Mouse (Mus musculus): ENCODE data around the gene Snx30. TPM values are rescaled to one million over a fixed set of nuclear protein-coding genes. Genes with fewer than 3 reads are reported as not detected.
A peak's percentile ranks its signal among the peaks of the same experiment; 100 is the strongest.
"Not testable (repeated sequence)": the region's sequence is repeated elsewhere in the genome, so short reads cannot be mapped to it uniquely, and the experiment has no call there.

The Snx30 gene
- polyA plus RNA-seq, 1 experiment: 12.1 TPM

DNA sequence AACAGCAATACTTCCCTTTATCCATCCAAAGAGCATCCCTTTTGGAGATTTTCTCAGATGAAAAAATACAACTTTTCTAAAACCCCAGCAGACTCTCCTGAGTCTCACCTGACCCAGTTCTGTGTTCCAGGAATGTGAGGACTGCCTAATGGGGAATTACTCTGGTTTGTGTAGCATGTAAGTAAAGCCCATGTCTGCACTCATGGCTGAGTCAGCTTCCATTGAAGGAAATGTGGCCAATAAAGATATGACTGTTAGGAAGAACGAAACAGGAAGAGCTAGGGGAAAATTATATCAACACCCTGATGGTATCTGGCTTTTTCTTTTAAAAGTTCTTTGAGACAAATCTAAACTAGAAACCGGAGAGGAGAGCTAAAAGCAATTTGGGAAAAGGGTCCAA lies 37.9 kb upstream of the Snx30 start:
- Histone ChIP-seq H3K36me3 (replicated peaks; ENCODE audit: low read length) (peaks cover 45% of the 10 kb centered on the region), H3K4me3 (replicated peaks) (peak overlapping the region; percentile 75), H3K27me3 (replicated peaks) (no peaks in the 10 kb centered on the region), H3K9me3 (no peaks in the 10 kb centered on the region), H3K4me1 (peaks cover 79% of the 10 kb centered on the region)
- TF ChIP-seq GATA1 (IDR thresholded peaks at IDR 0.05; ENCODE audit: borderline replicate concordance, low read length) (no peak), FLI1 (IDR thresholded peaks at IDR 0.05; ENCODE audit: low read length) (no peak)

DNA sequence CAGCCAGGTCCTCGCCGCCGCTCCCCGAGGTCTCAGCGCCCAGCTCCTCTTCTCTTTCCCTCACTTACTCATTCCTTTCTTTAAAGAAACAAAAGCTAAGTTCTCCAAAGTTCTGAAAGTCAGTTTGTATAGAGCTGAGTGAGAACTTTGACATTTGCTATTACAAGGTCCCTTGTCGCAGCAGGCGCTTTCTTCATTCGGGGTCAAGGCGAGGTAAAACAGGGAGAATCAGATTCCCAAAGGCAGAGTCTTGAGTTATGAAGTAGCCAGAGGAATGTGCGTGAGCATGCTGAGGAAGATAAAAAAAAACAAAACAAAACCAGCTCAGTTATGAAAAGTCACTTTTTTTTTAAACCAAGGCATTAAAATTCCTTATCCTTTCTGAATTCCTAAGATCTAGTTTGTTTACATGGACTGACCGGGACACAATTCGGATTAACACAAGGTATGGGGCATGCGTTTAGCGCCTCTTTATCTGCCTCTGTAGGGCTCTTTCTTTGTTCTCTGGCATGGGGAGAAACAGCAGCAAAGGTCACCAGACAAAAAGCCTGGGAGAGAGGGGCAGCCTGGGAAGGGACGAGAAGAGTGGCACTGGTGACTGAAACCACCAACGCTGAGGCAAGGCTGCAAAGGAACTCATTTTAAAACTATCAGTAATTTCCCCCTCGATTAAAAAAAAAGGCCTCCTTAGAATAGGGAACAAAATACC lies 33.3 kb upstream of the Snx30 start:
- Histone ChIP-seq H3K4me3 (replicated peaks) (no peak overlapping the region), H3K36me3 (replicated peaks; ENCODE audit: low read length) (peaks cover 78% of the 10 kb centered on the region), H3K4me1 (peaks cover 46% of the 10 kb centered on the region), H3K27me3 (replicated peaks) (no peaks in the 10 kb centered on the region), H3K9me3 (no peaks in the 10 kb centered on the region)
- no peak for TF ChIP-seq FLI1 (IDR thresholded peaks at IDR 0.05; ENCODE audit: low read length)

DNA sequence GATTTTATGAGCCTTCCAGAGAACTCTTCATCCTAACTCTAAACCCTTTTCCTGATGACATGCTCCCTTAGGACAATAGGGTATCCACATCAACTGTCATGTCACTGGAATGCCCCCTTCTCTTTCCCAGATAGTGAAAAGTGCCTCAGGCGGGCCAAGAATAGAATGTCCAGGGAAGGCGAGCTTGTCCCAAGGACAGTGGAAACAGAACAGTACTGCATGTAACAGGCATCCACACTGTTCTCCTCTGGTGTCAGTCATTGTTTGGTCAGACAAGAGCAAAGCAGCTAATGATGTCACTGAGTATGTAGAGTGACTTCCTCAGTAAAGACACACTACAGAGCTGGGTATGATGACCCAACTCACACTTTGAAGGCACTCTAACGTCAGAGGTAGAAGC lies 27.8 kb upstream of the Snx30 start:
- Histone ChIP-seq H3K9me3 (no peaks in the 10 kb centered on the region), H3K36me3 (replicated peaks; ENCODE audit: low read length) (peaks cover 54% of the 10 kb centered on the region), H3K27me3 (replicated peaks) (no peaks in the 10 kb centered on the region), H3K4me1 (peaks cover 46% of the 10 kb centered on the region), H3K4me3 (replicated peaks) (no peak overlapping the region)
- no peak for TF ChIP-seq FLI1 (IDR thresholded peaks at IDR 0.05; ENCODE audit: low read length)
- TF ChIP-seq GATA1 (IDR thresholded peaks at IDR 0.05; ENCODE audit: borderline replicate concordance, low read length): no peak

DNA sequence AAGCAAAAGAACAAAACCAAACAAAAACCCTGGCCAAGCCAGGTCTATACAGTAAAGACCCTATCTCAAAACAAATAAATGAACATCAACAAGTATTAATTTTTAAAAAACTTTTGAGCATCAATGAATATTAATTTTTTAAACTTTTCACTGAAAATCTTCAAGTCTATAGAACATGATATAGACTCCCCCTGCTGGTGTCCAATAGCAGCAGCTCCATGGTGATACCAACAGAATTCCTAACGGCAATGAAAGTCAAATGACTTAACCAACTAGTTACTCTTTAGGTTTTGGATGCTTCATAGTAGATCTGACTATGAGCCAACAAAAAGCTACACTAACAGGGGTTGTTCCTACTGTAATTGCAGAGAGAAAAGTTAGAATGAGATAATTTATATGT lies 25.1 kb upstream of the Snx30 start:
- H3K4me1 ChIP-seq: peaks cover 56% of the 10 kb centered on the region
- no peaks in the 10 kb centered on the region for H3K9me3 ChIP-seq
- H3K36me3 ChIP-seq (replicated peaks; ENCODE audit: low read length): peaks cover 28% of the 10 kb centered on the region
- H3K4me3 ChIP-seq (replicated peaks): no peak overlapping the region
- no peaks in the 10 kb centered on the region for H3K27me3 ChIP-seq (replicated peaks)
- TF ChIP-seq FLI1 (IDR thresholded peaks at IDR 0.05; ENCODE audit: low read length) (no peak), GATA1 (IDR thresholded peaks at IDR 0.05; ENCODE audit: borderline replicate concordance, low read length) (no peak)

DNA sequence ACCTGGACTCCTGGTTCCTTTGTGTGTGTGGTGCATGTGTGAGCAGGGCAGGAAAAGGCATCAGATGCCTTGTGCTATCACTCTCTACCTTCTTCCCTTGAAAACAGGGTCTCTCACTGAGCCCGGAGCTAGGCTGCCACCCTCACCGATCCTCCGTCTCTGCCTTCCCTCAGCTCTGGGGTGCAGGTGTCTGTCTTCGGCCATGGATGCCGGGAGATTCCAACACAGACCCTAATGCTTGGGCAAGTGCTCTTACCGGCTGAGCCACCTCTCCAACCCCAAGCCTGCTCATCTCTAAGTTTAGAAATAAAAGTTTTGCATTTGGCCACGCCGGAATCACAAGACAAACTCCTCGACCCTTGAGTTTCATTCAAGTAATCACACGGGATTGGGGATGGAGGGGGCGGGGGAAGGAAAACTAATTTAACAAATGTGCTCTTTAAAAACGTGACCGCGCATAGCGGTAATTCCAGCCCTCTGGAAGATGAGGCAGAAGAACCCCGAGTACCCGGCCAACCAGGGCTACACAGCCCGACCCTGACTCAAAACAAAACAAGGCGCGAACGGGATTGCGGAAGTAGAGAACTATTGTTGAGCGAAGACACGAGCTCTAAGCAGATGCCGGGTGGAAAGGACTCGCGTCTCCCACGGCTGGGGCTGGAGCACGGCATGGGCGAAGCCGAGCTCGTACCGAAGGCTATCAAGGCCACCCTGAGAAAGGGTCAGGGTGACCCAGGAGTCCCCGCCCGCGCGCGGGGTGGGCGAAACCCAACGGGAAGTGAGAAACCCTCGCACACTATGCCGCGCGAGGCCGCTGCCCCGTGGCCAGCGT lies 22.6 kb upstream of the Snx30 start:
- H3K4me1 ChIP-seq: peaks cover 58% of the 10 kb centered on the region
- H3K36me3 ChIP-seq (replicated peaks; ENCODE audit: low read length): peaks cover 11% of the 10 kb centered on the region
- TF ChIP-seq GATA1 (IDR thresholded peaks at IDR 0.05; ENCODE audit: borderline replicate concordance, low read length) (no peak), FLI1 (IDR thresholded peaks at IDR 0.05; ENCODE audit: low read length) (no peak)
- peak overlapping the region; percentile 98 for H3K4me3 ChIP-seq (replicated peaks)
- no peaks in the 10 kb centered on the region for H3K27me3 ChIP-seq (replicated peaks)
- H3K9me3 ChIP-seq: no peaks in the 10 kb centered on the region

DNA sequence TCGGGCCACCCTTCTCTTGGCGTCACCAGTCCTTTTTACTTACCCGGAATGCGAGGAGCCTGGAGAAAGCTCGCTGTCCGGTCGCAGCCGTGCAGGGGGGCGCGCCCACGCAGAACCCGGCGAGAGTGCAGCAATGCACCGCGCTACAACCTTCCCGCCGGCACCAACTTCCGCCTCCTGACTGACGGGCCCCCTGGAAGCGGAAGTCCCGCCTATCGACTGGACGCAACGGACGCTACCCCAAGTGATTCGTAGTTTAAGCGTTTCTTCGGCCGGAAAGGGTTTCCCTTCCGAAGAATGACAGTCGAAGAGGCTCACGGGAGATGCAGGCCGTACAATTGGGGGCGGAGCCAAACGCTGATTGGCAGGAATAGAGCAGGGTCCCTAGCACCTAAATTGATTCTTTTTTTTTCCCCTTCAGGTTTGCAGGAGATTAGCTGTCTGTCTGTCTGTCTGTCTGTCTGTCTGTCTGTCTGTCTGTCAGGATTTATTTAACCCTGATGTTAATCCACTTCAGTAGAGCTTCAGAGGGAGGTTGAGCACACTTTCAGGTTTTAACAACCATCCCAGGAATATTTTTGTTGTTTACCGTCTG lies 21.9 kb upstream of the Snx30 start:
- Histone ChIP-seq H3K4me1 (peaks cover 58% of the 10 kb centered on the region), H3K27me3 (replicated peaks) (no peaks in the 10 kb centered on the region), H3K9me3 (no peaks in the 10 kb centered on the region), H3K36me3 (replicated peaks; ENCODE audit: low read length) (peaks cover 9% of the 10 kb centered on the region), H3K4me3 (replicated peaks) (peak overlapping the region; percentile 98)
- no peak for TF ChIP-seq GATA1 (IDR thresholded peaks at IDR 0.05; ENCODE audit: borderline replicate concordance, low read length)
- TF ChIP-seq FLI1 (IDR thresholded peaks at IDR 0.05; ENCODE audit: low read length): peak; percentile 84; the same call in 1 of the 2 replicates

DNA sequence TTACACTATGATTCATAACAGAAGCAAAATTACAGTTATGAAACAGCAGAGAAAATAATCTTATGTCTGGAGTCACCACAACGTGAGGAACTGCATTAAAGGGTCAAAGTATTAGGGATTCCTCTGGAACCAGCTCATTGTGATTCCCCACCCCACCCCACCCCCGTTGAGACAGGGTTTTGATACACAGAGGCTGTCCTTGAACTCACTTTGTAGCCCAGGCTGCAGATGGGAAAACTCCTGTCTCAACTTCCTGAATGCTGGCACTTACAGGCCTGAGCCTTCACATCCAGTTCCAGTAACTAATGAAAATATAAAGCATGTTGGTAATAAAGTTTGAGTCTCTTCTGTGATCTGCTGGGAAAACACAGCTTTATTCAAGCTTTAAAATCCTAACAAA lies 20.2 kb upstream of the Snx30 start:
- H3K4me1 ChIP-seq: peaks cover 55% of the 10 kb centered on the region
- peaks cover 3% of the 10 kb centered on the region for H3K36me3 ChIP-seq (replicated peaks; ENCODE audit: low read length)
- TF ChIP-seq GATA1 (IDR thresholded peaks at IDR 0.05; ENCODE audit: borderline replicate concordance, low read length) (no peak), FLI1 (IDR thresholded peaks at IDR 0.05; ENCODE audit: low read length) (no peak)
- no peaks in the 10 kb centered on the region for H3K27me3 ChIP-seq (replicated peaks)
- no peak overlapping the region for H3K4me3 ChIP-seq (replicated peaks)
- H3K9me3 ChIP-seq: no peaks in the 10 kb centered on the region

DNA sequence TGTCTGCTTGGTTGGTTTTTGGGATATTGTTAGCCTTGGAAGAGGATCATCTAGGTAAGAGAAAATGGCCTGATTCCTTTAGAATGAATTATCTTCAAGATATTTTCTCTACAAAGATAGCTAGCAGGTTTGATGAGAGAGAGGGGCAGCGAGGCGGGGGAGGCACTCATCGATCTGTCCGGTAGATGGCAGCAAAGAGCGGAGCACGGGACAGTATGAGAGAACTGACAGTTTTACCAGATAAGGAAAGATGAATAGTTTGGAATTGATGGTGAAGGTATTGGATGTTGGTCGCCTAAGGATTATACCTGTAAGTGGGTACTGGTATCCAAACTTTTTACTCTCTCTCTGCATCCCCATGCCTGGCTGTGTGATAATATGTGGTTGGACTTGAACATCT lies 19.0 kb upstream of the Snx30 start:
- Histone ChIP-seq H3K36me3 (replicated peaks; ENCODE audit: low read length) (peaks cover 1% of the 10 kb centered on the region), H3K27me3 (replicated peaks) (no peaks in the 10 kb centered on the region), H3K4me1 (peaks cover 56% of the 10 kb centered on the region), H3K9me3 (no peaks in the 10 kb centered on the region), H3K4me3 (replicated peaks) (no peak overlapping the region)
- TF ChIP-seq FLI1 (IDR thresholded peaks at IDR 0.05; ENCODE audit: low read length) (no peak), GATA1 (IDR thresholded peaks at IDR 0.05; ENCODE audit: borderline replicate concordance, low read length) (no peak)

DNA sequence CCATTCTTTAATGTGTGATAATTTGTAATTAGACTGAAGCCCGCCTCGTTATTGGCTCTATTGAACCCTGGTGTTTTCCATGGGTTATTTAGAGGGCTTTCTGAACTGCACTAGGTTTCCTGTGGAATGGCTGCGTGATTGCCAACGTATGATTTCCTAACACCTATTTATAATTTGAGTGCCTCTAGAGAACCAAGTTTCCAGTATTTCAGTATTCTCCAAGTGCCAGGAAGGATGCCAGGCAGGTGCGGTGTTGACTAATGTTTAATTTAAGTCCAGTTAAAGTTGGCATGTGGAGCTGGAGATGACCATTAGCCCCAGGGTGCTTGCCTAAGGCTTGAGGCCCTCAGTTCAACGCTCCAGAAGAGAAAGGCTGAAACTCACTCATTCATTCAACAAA lies 18.5 kb upstream of the Snx30 start:
- no peak overlapping the region for H3K4me3 ChIP-seq (replicated peaks)
- TF ChIP-seq GATA1 (IDR thresholded peaks at IDR 0.05; ENCODE audit: borderline replicate concordance, low read length) (no peak), FLI1 (IDR thresholded peaks at IDR 0.05; ENCODE audit: low read length) (no peak)
- peaks cover 56% of the 10 kb centered on the region for H3K4me1 ChIP-seq

DNA sequence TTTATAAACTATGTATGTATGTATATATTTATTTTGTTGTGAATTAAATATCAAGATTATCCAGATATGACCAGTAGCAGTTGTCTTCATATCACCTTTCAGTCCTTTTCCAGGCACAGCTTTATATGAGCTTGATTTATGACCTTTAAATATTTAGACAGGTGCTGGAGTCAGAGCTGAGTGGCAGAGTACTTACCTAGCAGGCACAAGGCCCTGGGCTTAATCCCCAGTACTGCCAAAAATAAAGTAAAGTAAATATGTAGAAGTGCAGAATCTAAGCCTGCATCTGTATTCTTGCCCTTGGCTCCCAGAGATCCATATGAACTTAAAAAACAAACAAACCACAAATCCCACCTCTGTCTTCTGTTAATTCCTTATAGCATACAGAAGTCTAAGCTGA lies 16.6 kb upstream of the Snx30 start:
- Histone ChIP-seq H3K4me3 (replicated peaks) (no peak overlapping the region), H3K4me1 (peaks cover 67% of the 10 kb centered on the region), H3K9me3 (no peaks in the 10 kb centered on the region), H3K27me3 (replicated peaks) (no peaks in the 10 kb centered on the region), H3K36me3 (replicated peaks; ENCODE audit: low read length) (no peaks in the 10 kb centered on the region)
- no peak for TF ChIP-seq FLI1 (IDR thresholded peaks at IDR 0.05; ENCODE audit: low read length)
- TF ChIP-seq GATA1 (IDR thresholded peaks at IDR 0.05; ENCODE audit: borderline replicate concordance, low read length): no peak

More for the DNA sequence above, 18.5 kb upstream of the Snx30 start:
- Histone ChIP-seq H3K9me3 (no peaks in the 10 kb centered on the region), H3K36me3 (replicated peaks; ENCODE audit: low read length) (no peaks in the 10 kb centered on the region), H3K27me3 (replicated peaks) (no peaks in the 10 kb centered on the region)

DNA sequence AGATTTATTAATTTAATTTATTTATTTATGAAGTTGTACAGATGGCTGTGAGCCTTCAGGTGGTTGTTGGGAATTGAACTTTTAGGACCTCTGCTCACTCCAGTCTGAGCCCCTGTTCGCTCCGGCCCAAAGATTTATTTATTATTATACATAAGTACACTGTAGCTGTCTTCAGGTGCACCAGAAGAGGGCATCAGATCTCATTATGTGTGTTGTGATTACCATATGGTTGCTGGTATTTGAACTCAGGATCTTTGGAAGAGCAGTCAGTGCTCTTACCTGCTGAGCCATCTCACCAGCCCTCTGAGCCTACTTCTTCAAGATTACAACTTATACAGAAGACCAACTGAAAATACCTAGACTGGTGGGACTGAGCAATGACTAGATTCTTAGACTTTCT lies 12.0 kb upstream of the Snx30 start:
- H3K27me3 ChIP-seq (replicated peaks); H3K4me3 ChIP-seq (replicated peaks); H3K36me3 ChIP-seq (replicated peaks; ENCODE audit: low read length); H3K9me3 ChIP-seq: not testable (repeated sequence)
- H3K4me1 ChIP-seq: peaks cover 69% of the 10 kb centered on the region
